Mouse (Mus musculus) megakaryocyte, embryonic 14.5 days (primary cell): ENCODE data around the gene Smim5. TPM values are rescaled to one million over a fixed set of nuclear protein-coding genes. Genes with fewer than 3 reads are reported as not detected.

Source experiments
- H3K27me3 ChIP-seq: replicated peaks from 2 replicates; pipeline ENCODE3; 2012; ENCODE audit warnings: inconsistent platforms
- H3K36me3 ChIP-seq: replicated peaks from 2 replicates; pipeline ENCODE3; 2012; ENCODE audit warnings: low read length, inconsistent platforms, mixed read lengths
- H3K4me1 ChIP-seq: 2 replicates; pipeline ENCODE4 v1.6.1; 2012; ENCODE audit warnings: inconsistent platforms
- H3K4me3 ChIP-seq: replicated peaks from 2 replicates; pipeline ENCODE3; 2012; ENCODE audit warnings: moderate library complexity, mild to moderate bottlenecking, inconsistent platforms
- H3K9me3 ChIP-seq: 2 replicates; pipeline ENCODE4 v1.6.1; 2012; ENCODE audit warnings: inconsistent platforms
- FLI1 ChIP-seq: IDR thresholded peaks from 2 replicates; pipeline ENCODE4 v1.6.1; 2012; ENCODE audit warnings: low read length, inconsistent platforms, mixed read lengths
- GATA1 ChIP-seq: IDR thresholded peaks from 3 replicates; pipeline ENCODE4 v1.6.1; 2012; ENCODE audit warnings: mixed read lengths, low read length, inconsistent platforms, borderline replicate concordance
- polyA plus RNA-seq: library from polyadenylated mRNA; stranded (reverse); fragments of >175 nt; gene quantifications from 2 replicates; pipeline ENCODE4 v1.2.3, GENCODE M21; 2012; ENCODE audit warnings: low replicate concordance; ENCODE audit not compliant: insufficient read depth

Smim5 gene
- polyA plus RNA-seq, 1 experiment = 13.1 TPM

DNA sequence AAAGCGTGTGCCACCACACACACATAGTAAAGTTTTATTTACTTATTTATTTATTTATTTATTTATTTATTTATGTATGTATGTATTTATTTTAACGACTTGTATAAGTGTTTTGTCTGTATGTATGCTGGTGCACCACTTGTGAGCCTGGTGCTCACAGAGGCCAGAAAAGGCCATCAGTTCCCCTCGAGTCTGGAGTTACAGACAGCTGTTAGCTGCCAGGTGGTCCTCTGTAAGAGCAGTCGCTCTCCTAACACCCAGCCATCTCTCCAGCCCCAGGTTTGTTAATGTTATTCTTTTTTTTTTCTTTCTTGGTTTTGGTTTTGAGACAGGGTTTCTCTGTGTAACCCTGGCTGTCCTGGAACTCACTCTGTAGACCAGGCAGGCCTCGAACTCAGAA lies 18.9 kb downstream of the Smim5 start:
- no peaks in the 10 kb centered on the region for H3K27me3 ChIP-seq
- no peak overlapping the region for H3K4me3 ChIP-seq
- no peak for TF ChIP-seq FLI1
- H3K9me3 ChIP-seq = no peaks in the 10 kb centered on the region
- peaks cover 82% of the 10 kb centered on the region for H3K36me3 ChIP-seq
- peaks cover 30% of the 10 kb centered on the region for H3K4me1 ChIP-seq

DNA sequence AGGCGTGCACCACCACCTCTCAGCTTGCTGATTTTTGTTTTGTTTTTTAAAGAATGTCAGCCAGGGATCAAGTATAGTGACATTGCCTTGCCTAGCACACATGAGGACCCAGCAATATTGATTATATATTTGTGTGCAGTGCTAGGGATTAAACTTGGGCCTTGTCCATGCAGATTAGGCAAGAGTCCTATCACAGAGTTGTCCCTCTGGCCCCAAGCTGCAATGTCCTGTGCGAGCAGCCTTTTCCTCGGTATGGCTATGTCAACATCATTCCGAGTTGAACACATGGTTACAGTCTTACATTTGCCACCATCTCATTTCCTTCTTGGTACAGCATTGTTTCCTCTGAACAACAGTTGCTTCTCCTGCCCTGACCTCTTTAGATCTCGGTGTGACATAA lies 19.3 kb downstream of the Smim5 start:
- Histone ChIP-seq H3K36me3 (peaks cover 82% of the 10 kb centered on the region), H3K9me3 (no peaks in the 10 kb centered on the region), H3K4me1 (peaks cover 30% of the 10 kb centered on the region), H3K27me3 (no peaks in the 10 kb centered on the region), H3K4me3 (no peak overlapping the region)
- no peak for TF ChIP-seq GATA1
- no peak for TF ChIP-seq FLI1

DNA sequence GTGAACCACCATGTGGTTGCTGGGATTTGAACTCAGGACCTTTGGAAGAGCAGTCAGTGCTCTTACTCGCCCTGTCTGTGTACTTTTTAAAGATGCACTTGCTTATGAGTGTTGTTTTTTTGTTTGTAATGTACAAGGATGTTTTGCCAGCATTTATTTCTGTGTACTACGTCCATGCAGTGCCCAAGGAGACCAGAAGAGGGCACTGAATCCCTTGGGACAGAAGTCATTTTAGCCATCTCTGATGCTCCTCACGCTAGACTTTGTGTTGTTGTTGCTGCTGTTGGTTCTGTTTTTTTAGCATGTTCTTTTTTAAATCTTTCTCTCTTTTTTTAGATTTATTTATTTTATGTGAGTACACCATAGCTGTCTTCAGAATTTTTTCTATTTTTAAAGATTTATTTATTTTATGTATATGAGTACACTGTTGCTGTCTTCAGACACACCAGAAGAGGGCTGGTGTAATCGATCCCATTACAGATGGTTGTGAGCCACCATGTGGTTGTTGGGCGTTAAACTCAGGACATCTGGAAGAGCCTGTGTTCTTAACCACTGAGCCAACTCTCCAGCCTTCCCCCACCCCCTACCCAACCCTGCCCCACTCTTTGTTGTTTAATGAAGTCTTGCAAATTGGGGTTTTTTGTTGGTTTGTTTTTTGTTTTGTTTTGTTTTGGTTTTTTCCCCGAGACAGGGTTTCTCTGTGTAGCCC lies 20.5 kb downstream of the Smim5 start:
- H3K36me3 ChIP-seq = peaks cover 84% of the 10 kb centered on the region
- H3K4me1 ChIP-seq = peaks cover 24% of the 10 kb centered on the region
- no peak overlapping the region for H3K4me3 ChIP-seq
- no peak for TF ChIP-seq FLI1
- H3K27me3 ChIP-seq = no peaks in the 10 kb centered on the region
- H3K9me3 ChIP-seq = no peaks in the 10 kb centered on the region

DNA sequence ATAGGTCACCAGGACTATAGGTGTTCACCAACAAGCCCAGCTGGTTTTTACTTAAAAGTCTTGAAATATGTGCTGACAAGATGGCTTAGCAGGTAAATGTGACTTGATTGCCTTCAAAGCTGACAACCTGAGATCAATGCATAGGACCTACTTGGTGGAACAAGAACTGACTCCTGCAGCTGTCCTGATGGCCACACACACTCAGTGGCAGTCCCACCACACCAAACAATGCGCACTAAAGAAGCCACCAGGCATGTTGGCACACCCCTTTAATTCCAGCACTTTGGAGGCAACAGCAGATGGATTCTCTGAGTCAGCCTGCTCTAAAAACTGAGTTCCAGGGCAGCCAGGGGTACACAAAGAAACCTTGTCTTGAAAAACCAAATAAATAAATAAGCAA lies 22.2 kb downstream of the Smim5 start:
- no peaks in the 10 kb centered on the region for H3K27me3 ChIP-seq
- peaks cover 78% of the 10 kb centered on the region for H3K36me3 ChIP-seq
- no peak overlapping the region for H3K4me3 ChIP-seq
- peaks cover 7% of the 10 kb centered on the region for H3K4me1 ChIP-seq
- no peaks in the 10 kb centered on the region for H3K9me3 ChIP-seq
- no peak for TF ChIP-seq GATA1
- TF ChIP-seq FLI1 = no peak

DNA sequence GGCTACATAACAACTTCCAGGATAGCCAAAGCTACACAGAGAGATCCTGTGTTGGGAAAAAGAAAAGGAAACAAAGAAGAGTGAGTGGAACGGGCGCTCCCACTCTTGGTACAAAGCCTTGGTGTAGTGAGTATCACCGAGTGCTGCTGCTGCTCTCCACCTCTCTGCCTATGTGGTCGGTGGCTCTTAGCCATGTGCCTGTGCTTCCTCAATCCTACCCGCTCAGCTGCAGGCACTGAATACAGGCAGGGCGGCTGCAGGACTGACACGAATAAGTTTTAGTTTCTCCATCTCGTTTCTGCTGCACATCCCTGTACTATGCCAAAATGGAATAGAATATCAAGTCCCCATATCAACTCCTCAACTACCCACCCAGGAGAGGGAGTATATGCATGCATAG lies 29.3 kb downstream of the Smim5 start:
- Histone ChIP-seq H3K27me3 (no peaks in the 10 kb centered on the region), H3K4me1 (peaks cover 31% of the 10 kb centered on the region), H3K9me3 (no peaks in the 10 kb centered on the region), H3K4me3 (no peak overlapping the region), H3K36me3 (peaks cover 58% of the 10 kb centered on the region)
- TF ChIP-seq FLI1 = no peak
- TF ChIP-seq GATA1 = no peak

DNA sequence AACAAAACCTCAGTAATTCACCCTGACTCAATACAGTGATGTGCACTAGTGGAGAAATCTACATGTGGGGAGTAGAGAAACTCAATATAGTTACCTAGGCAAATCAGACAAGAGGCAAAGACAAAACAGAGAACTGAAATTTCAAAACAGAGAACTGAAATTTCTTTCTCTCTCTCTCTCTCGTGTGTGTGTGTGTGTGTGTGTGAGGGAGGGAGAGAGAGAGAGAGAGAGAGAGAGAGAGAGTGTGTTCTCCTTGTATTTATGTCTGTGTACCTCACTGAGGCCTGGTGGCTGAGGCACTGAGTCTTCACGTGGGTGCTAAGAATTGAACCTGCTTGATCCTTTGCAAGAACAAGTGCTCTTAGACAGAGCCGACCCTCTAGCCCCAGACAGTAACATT lies 30.1 kb downstream of the Smim5 start:
- Histone ChIP-seq H3K4me3 (no peak overlapping the region), H3K27me3 (no peaks in the 10 kb centered on the region), H3K36me3 (peaks cover 50% of the 10 kb centered on the region), H3K9me3 (no peaks in the 10 kb centered on the region), H3K4me1 (peaks cover 39% of the 10 kb centered on the region)
- TF ChIP-seq FLI1 (no peak), GATA1 (no peak)

DNA sequence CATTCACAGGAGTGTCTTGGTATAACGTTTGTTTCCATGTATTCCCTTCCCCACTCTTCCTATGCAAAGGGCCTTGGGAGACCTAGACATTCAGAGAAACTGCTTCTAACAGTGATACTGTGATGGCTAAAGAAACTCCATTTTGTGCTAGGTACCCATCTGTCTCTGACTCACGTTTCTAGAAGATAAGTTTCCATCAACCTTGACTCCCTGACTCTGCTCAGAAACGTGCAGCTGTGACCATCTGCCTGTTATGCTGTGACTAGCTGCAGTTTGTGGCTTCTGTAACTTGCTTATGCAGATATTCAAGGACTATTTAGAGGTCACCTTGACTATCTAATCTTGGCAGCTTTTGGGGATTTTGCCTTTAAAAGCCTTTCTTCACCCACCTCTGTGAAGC lies 31.5 kb downstream of the Smim5 start:
- Histone ChIP-seq H3K4me3 (no peak overlapping the region), H3K4me1 (peaks cover 46% of the 10 kb centered on the region)

DNA sequence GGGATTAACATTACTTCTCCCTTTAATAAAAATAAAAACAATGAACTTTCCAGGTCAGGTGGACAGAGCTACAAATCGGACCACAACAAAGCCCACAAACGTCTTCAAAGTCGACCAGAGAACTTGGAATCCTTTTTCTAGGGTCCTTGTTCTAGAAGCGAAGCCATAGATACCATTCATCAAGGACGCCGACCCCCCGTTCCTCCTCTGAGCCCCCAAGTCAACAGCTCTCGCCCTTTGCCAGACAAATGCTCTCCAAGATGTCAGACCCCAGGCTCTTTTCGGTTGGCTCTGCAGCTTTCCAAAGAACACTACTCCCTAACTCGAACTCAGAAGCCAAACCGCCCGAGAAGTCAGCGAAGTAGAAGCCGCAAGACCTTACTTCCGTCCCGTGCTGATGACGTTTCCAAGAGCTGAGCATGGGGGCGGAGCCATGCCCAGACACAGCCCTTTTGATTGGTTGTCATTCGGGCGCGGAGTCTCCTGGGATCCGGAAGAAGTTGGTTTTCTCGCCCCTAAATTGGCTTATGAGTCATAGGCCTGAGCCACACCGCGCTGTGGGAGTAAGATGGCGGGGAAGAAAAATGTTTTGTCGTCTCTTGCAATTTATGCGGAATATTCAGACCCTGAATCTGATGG lies 33.5 kb downstream of the Smim5 start, which contains the start of the genes Sap30bp and Recql5:
Gene Sap30bp (plus strand): TSS at position 175 of the 639 bp plus-strand sequence.
Gene Recql5 (minus strand): TSS at position 370 of the 639 bp plus-strand sequence.
- TF ChIP-seq FLI1 = peak; percentile 43; the same call in 1 of the 2 replicates
- TF ChIP-seq GATA1 = no peak
- H3K9me3 ChIP-seq = no peaks in the 10 kb centered on the region
- H3K4me3 ChIP-seq = peak within 1 kb of the TSS; percentile 99
- no peaks in the 10 kb centered on the region for H3K27me3 ChIP-seq
- H3K4me1 ChIP-seq = peaks cover 35% of the 10 kb centered on the region
- H3K36me3 ChIP-seq = peaks cover 53% of the 10 kb centered on the region

More for the DNA sequence above, 31.5 kb downstream of the Smim5 start:
- no peaks in the 10 kb centered on the region for H3K27me3 ChIP-seq
- H3K9me3 ChIP-seq = no peaks in the 10 kb centered on the region
- peaks cover 52% of the 10 kb centered on the region for H3K36me3 ChIP-seq
- TF ChIP-seq GATA1 = no peak
- TF ChIP-seq FLI1 = no peak

DNA sequence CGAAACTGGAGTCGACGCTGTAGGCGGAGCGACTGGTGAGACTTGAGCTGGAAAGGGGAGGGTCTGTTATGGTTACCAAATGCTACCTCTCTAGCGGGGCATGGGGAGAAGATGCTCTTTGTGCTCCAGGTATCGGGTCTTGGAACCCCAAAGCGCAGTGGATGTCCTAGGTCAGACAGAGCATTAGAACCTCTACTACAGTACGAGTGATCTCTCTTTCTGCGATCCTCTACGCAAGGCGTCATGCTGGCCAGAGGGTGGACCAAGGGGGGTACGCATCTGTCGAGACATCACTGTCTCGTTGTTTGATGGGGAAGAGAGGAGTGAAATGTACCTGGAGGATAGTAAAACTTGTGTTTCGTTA lies 34.0 kb downstream of the Smim5 start:
- TF ChIP-seq FLI1 (no peak), GATA1 (no peak)
- peaks cover 35% of the 10 kb centered on the region for H3K4me1 ChIP-seq
- H3K27me3 ChIP-seq = no peaks in the 10 kb centered on the region
- peaks cover 53% of the 10 kb centered on the region for H3K36me3 ChIP-seq
- H3K4me3 ChIP-seq = peak overlapping the region; percentile 99
- no peaks in the 10 kb centered on the region for H3K9me3 ChIP-seq

DNA sequence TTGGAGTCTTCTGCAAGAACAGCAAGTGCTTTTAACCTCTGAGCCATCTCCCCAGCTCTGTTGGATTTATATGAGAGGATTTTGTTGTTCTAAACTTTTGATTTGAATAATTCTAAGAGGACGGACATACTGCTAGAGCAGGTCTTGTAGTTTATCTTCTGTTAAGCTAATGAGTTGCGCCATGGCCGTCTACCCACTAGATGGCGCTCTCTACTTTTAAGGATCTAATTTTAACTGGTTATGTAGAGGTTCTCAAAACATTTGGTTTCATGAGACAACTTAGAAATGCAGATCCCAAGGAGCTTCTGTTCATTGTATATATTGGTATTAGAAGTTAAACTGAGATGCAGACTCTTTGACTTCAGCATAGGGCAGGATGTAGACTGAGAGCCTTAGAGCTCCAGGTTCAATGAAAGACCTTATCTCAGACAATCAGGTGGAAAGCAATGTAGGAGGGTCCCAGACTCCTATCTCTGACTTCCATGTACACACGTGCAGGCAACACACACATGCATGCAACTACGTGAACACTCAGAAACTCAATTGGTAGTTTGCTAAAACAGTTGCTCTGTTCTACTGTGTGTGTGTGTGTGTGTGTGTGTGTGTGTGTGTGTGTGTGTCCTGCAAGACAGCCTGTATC lies 40.0 kb downstream of the Smim5 start:
- Histone ChIP-seq H3K36me3 (peaks cover 95% of the 10 kb centered on the region), H3K27me3 (no peaks in the 10 kb centered on the region), H3K4me1 (peaks cover 7% of the 10 kb centered on the region), H3K4me3 (no peak overlapping the region), H3K9me3 (no peaks in the 10 kb centered on the region)
- TF ChIP-seq GATA1 (0 out of 3 replicates have a peak, but pooled peaks have one; percentile 48), FLI1 (no peak)
